ENCODE assay signal across 14 mouse cellular contexts in genomic region chr1:169763858-169764618, GRCm38 (mm10). TPM values are rescaled to one million over a fixed set of nuclear protein-coding genes. Genes with fewer than 3 reads are reported as not detected.
A peak's percentile ranks its signal among the peaks of the same experiment; 100 is the strongest.
DNase-seq lines count a peak whose midpoint lies in the region; ATAC-seq lines count a peak whose summit lies in the region.
"Had no signal": no experiment of that assay in that cellular context is flagged by ENCODE, and none has a peak within 500 bp of the region (broad histone marks: within the 10 kb centered on the region; RNA-seq: fewer than 3 reads in every experiment).

No protein-coding gene starts in this region.

- no peaks in the 10 kb centered on the region for H3K27me3 ChIP-seq in hindbrain, embryonic 16.5 days (replicated peaks; ENCODE audit: control insufficient read depth, insufficient read depth, low read length)
- H3K27me3 ChIP-seq in midbrain, embryonic 13.5 days: no peaks in the 10 kb centered on the region
- H3K27me3 ChIP-seq in liver, embryonic 11.5 days (replicated peaks; ENCODE audit: control insufficient read depth, insufficient read depth, low read length): no peaks in the 10 kb centered on the region
- H3K27me3 ChIP-seq: embryonic facial prominence, embryonic 15.5 days; lung, embryonic 15.5 days had no signal

- 49% methylated on average over 9 of the region's 9 CpGs for WGBS in hindbrain, embryonic 16.5 days
- WGBS in midbrain, embryonic 13.5 days: 56% methylated on average over 9 of the region's 9 CpGs
- WGBS in liver, embryonic 11.5 days: 84% methylated on average over 9 of the region's 9 CpGs

- no peak overlapping the region for H3K4me3 ChIP-seq in hindbrain, embryonic 16.5 days (ENCODE audit: low read length)
- H3K4me3 ChIP-seq in midbrain, embryonic 13.5 days (replicated peaks): no peak overlapping the region
- no peak overlapping the region for H3K4me3 ChIP-seq in liver, embryonic 11.5 days (ENCODE audit: low read depth, low read length)
- H3K4me3 ChIP-seq: embryonic facial prominence, embryonic 15.5 days; lung, embryonic 15.5 days had no signal

- peak overlapping the region; percentile 64 for H3K27ac ChIP-seq in hindbrain, embryonic 16.5 days (ENCODE audit: low read depth, low read length)
- H3K27ac ChIP-seq in midbrain, embryonic 13.5 days: peak overlapping the region; percentile 69
- H3K27ac ChIP-seq in liver, embryonic 11.5 days (ENCODE audit: low read depth, low read length): no peak overlapping the region
- H3K27ac ChIP-seq: embryonic facial prominence, embryonic 15.5 days; lung, embryonic 15.5 days had no signal

- H3K9me3 ChIP-seq in hindbrain, embryonic 16.5 days (ENCODE audit: control insufficient read depth, low read length): no peaks in the 10 kb centered on the region
- no peaks in the 10 kb centered on the region for H3K9me3 ChIP-seq in midbrain, embryonic 13.5 days
- H3K9me3 ChIP-seq in liver, embryonic 11.5 days (ENCODE audit: control insufficient read depth, low read length): no peaks in the 10 kb centered on the region
- H3K9me3 ChIP-seq: embryonic facial prominence, embryonic 15.5 days; lung, embryonic 15.5 days had no signal

- peak; percentile 92 for ATAC-seq in hindbrain, embryonic 16.5 days
- peak; percentile 90 for ATAC-seq in midbrain, embryonic 13.5 days
- no peak for ATAC-seq in liver, embryonic 11.5 days (replicated peaks; ENCODE audit: low FRiP score)

- no peak overlapping the region for H3K4me2 ChIP-seq in hindbrain, embryonic 16.5 days (ENCODE audit: low read length)
- no peak overlapping the region for H3K4me2 ChIP-seq in midbrain, embryonic 13.5 days (replicated peaks)
- H3K4me2 ChIP-seq in liver, embryonic 11.5 days: no peak overlapping the region
- H3K4me2 ChIP-seq: embryonic facial prominence, embryonic 15.5 days; lung, embryonic 15.5 days had no signal

- H3K4me1 ChIP-seq in hindbrain, embryonic 16.5 days (ENCODE audit: control insufficient read depth, insufficient read depth, low read depth, low read length): peaks cover 7% of the 10 kb centered on the region
- H3K4me1 ChIP-seq in midbrain, embryonic 13.5 days (replicated peaks): peaks cover 12% of the 10 kb centered on the region; the same call in 1 of the 2 replicates
- H3K4me1 ChIP-seq in liver, embryonic 11.5 days (replicated peaks; ENCODE audit: control insufficient read depth, insufficient read depth, low read length): no peaks in the 10 kb centered on the region
- H3K4me1 ChIP-seq: embryonic facial prominence, embryonic 15.5 days; lung, embryonic 15.5 days had no signal

- H3K36me3 ChIP-seq in hindbrain, embryonic 16.5 days (ENCODE audit: control insufficient read depth, insufficient read depth, low read length): no peaks in the 10 kb centered on the region
- no peaks in the 10 kb centered on the region for H3K36me3 ChIP-seq in midbrain, embryonic 13.5 days
- H3K36me3 ChIP-seq in liver, embryonic 11.5 days (ENCODE audit: control insufficient read depth, insufficient read depth, low read length): no peaks in the 10 kb centered on the region
- H3K36me3 ChIP-seq: embryonic facial prominence, embryonic 15.5 days; G1E; lung, embryonic 15.5 days had no signal

- no peak overlapping the region for H3K9ac ChIP-seq in hindbrain, embryonic 16.5 days (ENCODE audit: low read depth, low read length)
- H3K9ac ChIP-seq in midbrain, embryonic 13.5 days (replicated peaks): no peak overlapping the region
- H3K9ac ChIP-seq in liver, embryonic 11.5 days (ENCODE audit: low read depth, low read length): no peak overlapping the region
- H3K9ac ChIP-seq: embryonic facial prominence, embryonic 15.5 days; lung, embryonic 15.5 days had no signal

- peak; percentile 2 to 19 for DNase-seq in cerebellum, postnatal 10 days
- DNase-seq in cerebellum, adult 18-20 months: no peak
- peak; percentile 40 for DNase-seq in brain, embryonic 18.5 days (ENCODE audit: low read depth, low spot score)
- no peak for DNase-seq in liver, embryonic 11.5 days (ENCODE audit: low spot score)
- DNase-seq in lung, postnatal 14 days: no peak
- DNase-seq in cerebellum, postnatal 25 days: no peak
- DNase-seq: cerebellum, adult 11-12 months; kidney, adult 8-10 months; thymus, postnatal 25 days had no signal

RNA-seq across cellular contexts. Expression of gene Rgs4, which starts 16.6 kb away (rescaled TPM):
- polyA plus RNA-seq in hindbrain, embryonic 16.5 days (2015; fragmentation: Nextera tagmentation; extraction: Ambion mirVana): 103 and 104 TPM in 2 replicates
- 23.8 and 25.4 TPM in 2 replicates for polyA plus RNA-seq in midbrain, embryonic 13.5 days (2015; fragmentation: Nextera tagmentation; extraction: Ambion mirVana)
- polyA plus RNA-seq in liver, embryonic 11.5 days (2014; fragmentation: Nextera tagmentation; extraction: Ambion mirVana): 0.95 and 1.4 TPM in 2 replicates
- polyA plus RNA-seq: G1E had no signal

Comparison
In these comparisons a context has a peak if more than half of its experiments do, and no peak if none do; other contexts are left out.
1. DNase-seq: peak in cerebellum, postnatal 10 days (2 of 2) and brain, embryonic 18.5 days (single experiment); none in cerebellum, adult 18-20 months (0 of 2), liver, embryonic 11.5 days (single experiment), lung, postnatal 14 days (single experiment) and cerebellum, postnatal 25 days (0 of 2).
2. RNA of gene Rgs4, which starts 16.6 kb away (polyA plus RNA-seq): 103 to 104 TPM in hindbrain, embryonic 16.5 days and 23.8 to 25.4 TPM in midbrain, embryonic 13.5 days; 0.95 to 1.4 TPM in liver, embryonic 11.5 days; every median in the first group is over 10 times any median in the second.